Mouse (Mus musculus) erythroblast, embryonic 14.5 days (primary cell): ENCODE measurements around the gene Ccl28.

Experiments
- GATA1 ChIP-seq: IDR thresholded peaks from 2 replicates; pipeline ENCODE4 v1.6.1; 2012; ENCODE audit warnings: low read length, inconsistent platforms, mixed read lengths
- TAL1 ChIP-seq: IDR thresholded peaks from 3 replicates; pipeline ENCODE4 v1.6.1; 2012; ENCODE audit warnings: low read length, inconsistent platforms, mixed read lengths

DNA sequence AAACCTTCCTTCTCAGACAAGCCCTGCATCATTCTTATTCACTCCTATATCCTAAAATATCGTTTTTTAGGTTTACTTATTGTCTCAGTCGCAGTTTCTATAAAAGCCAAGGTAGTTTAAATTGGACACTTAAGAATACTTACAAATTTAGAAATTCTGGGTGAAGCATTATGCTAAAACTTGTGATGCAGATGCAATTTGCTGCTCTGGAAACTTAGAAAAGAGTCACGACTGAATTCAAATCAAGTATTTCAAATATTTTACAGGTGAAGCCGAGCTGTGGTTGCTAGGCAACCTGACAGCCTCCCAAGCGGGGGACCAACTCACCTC, 66.1 kb downstream of the Ccl28 start:
- TF ChIP-seq TAL1 (no peak), GATA1 (no peak)
